Mouse (Mus musculus) layer of hippocampus, postnatal 36 days (tissue): ENCODE data around the gene Gm20873. TPM values are rescaled to one million over a fixed set of nuclear protein-coding genes. Genes with fewer than 3 reads are reported as not detected.
"Not testable (repeated sequence)": the region's sequence is repeated elsewhere in the genome, so short reads cannot be mapped to it uniquely, and the experiment has no call there.

Source experiments
- DNase-seq, 2 experiments: peaks; one replicate each; pipeline ENCODE4 v3.0.0; 2022
- total RNA-seq, 2 experiments: library from RNA; stranded (reverse); gene quantifications; 2 replicates each; pipeline ENCODE4 v1.2.3; 2021

The Gm20873 gene
- total RNA-seq = not detected

- not testable (repeated sequence) for DNase-seq
Measured at GRCm38 (mm10) chrY:6266798-6267197, at the start of gene Gm20873. Gene Gm20873 (plus strand): TSS chrY:6267098.

GRCm38 (mm10) chrY:6237895-6238294 lies 29.0 kb upstream of the Gm20873 start, which contains the start of gene Gm21746:
Gene Gm21746 (minus strand): TSS chrY:6237995.
- not testable (repeated sequence) for DNase-seq

Other genes starting within 250 kb of the Gm20873 start
- gene Gm21746, start 29.1 kb upstream of the Gm20873 start, total RNA-seq = not detected